Mouse (Mus musculus): ENCODE measurements around the gene Ifna7. TPM values are rescaled to one million over a fixed set of nuclear protein-coding genes. Genes with fewer than 3 reads are reported as not detected.

Gene Ifna7
- total RNA-seq (2023): not detected

DNA sequence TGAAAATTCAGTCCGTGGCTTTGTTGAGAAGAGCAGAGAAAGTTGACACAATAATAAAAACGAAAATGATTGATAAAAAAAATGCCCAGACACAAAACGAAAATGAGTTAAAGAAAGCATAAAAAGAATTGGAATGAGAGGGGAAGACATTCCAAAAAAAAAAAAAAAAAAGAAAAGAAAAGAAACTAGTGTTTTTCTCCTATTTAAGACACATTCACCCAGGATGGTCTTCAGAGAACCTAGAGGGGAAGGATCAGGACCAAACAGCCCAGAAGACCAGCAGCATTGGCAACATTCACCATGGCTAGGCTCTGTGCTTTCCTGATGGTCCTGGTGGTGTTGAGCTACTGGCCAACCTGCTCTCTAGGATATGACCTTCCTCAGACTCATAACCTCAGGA, at the start of gene Ifna7:
Gene Ifna7 (plus strand): TSS at position 301 of the 400 bp plus-strand sequence.

DNA sequence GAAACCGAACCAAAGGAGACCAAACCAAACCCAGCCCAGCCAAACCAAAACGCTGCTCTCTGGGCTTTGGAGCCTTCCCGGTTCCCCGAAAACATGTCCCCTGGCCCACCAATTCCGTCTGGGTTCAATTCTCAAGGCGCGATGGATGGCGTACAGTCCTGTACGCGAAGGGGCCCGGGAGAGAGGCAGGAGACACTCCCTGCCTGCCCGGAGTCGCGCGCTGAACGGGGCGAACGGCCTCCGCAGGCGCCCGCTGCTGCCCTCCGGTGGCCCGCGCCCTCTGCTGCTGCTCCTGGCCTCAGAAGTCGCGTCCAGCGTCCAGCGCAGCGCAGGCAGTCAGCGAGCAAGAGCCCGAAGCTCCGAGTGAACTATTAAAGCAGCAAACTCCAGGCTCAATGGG, 42.5 kb upstream of the Ifna7 start, which contains the start of gene Gm13290:
Gene Gm13290 (plus strand): TSS at position 301 of the 400 bp plus-strand sequence.

DNA sequence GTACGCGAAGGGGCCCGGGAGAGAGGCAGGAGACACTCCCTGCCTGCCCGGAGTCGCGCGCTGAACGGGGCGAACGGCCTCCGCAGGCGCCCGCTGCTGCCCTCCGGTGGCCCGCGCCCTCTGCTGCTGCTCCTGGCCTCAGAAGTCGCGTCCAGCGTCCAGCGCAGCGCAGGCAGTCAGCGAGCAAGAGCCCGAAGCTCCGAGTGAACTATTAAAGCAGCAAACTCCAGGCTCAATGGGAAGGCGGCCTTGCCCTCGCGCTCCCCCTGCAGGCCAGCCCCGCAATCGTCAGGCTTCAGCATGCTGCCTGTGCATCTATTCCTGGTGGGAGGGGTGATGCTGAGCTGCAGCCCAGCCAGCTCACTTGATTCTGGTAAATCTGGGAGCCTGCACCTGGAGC, 39.4 kb upstream of the Ifna7 start, which contains the start of gene Gm13289:
Gene Gm13289 (plus strand): TSS at position 301 of the 400 bp plus-strand sequence.

DNA sequence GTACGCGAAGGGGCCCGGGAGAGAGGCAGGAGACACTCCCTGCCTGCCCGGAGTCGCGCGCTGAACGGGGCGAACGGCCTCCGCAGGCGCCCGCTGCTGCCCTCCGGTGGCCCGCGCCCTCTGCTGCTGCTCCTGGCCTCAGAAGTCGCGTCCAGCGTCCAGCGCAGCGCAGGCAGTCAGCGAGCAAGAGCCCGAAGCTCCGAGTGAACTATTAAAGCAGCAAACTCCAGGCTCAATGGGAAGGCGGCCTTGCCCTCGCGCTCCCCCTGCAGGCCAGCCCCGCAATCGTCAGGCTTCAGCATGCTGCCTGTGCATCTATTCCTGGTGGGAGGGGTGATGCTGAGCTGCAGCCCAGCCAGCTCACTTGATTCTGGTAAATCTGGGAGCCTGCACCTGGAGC, 36.5 kb upstream of the Ifna7 start, which contains the start of gene Gm13272:
Gene Gm13272 (plus strand): TSS at position 301 of the 400 bp plus-strand sequence.

DNA sequence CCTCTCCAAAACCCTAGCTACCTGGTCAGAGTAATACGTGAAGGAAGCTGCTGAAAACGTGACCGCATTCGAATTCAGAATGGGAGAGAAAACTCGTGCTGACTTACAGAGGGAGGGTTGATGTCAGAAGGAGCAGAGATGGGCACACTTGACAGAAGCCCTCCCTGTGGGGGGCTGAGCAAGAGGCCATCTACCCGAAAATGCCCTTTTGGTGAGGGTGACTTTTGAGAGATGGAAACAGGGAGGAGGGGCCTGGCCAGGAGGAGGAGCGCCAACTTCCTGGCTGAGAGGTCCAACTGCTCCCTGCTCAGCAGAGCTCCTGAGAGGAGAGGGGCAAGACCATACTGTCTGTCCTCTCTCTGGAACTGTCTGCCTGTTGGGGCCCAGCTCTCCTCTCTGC, 34.2 kb upstream of the Ifna7 start, which contains the start of gene Ifnz:
Gene Ifnz (plus strand): TSS at position 301 of the 400 bp plus-strand sequence.

DNA sequence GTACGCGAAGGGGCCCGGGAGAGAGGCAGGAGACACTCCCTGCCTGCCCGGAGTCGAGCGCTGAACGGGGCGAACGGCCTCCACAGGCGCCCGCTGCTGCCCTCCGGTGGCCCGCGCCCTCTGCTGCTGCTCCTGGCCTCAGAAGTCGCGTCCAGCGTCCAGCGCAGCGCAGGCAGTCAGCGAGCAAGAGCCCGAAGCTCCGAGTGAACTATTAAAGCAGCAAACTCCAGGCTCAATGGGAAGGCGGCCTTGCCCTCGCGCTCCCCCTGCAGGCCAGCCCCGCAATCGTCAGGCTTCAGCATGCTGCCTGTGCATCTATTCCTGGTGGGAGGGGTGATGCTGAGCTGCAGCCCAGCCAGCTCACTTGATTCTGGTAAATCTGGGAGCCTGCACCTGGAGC, 30.6 kb upstream of the Ifna7 start, which contains the start of gene Gm13276:
Gene Gm13276 (plus strand): TSS at position 301 of the 400 bp plus-strand sequence.

DNA sequence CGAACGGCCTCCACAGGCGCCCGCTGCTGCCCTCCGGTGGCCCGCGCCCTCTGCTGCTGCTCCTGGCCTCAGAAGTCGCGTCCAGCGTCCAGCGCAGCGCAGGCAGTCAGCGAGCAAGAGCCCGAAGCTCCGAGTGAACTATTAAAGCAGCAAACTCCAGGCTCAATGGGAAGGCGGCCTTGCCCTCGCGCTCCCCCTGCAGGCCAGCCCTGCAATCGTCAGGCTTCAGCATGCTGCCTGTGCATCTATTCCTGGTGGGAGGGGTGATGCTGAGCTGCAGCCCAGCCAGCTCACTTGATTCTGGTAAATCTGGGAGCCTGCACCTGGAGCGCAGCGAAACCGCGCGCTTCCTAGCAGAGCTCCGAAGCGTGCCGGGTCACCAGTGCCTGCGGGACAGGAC, 27.6 kb upstream of the Ifna7 start, which contains the start of gene Gm13277:
Gene Gm13277 (plus strand): TSS at position 231 of the 400 bp plus-strand sequence.

DNA sequence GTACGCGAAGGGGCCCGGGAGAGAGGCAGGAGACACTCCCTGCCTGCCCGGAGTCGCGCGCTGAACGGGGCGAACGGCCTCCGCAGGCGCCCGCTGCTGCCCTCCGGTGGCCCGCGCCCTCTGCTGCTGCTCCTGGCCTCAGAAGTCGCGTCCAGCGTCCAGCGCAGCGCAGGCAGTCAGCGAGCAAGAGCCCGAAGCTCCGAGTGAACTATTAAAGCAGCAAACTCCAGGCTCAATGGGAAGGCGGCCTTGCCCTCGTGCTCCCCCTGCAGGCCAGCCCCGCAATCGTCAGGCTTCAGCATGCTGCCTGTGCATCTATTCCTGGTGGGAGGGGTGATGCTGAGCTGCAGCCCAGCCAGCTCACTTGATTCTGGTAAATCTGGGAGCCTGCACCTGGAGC, 24.8 kb upstream of the Ifna7 start, which contains the start of gene Gm13278:
Gene Gm13278 (plus strand): TSS at position 301 of the 400 bp plus-strand sequence.

DNA sequence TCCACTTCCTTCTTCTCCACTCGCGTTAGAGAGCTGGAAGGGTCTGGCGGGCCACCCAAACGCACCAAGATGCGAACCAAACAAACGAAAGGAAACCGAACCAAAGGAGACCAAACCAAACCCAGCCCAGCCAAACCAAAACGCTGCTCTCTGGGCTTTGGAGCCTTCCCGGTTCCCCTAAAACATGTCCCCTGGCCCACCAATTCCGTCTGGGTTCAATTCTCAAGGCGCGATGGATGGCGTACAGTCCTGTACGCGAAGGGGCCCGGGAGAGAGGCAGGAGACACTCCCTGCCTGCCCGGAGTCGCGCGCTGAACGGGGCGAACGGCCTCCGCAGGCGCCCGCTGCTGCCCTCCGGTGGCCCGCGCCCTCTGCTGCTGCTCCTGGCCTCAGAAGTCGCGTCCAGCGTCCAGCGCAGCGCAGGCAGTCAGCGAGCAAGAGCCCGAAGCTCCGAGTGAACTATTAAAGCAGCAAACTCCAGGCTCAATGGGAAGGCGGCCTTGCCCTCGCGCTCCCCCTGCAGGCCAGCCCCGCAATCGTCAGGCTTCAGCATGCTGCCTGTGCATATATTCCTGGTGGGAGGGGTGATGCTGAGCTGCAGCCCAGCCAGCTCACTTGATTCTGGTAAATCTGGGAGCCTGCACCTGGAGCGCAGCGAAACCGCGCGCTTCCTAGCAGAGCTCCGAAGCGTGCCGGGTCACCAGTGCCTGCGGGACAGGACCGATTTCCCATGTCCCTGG, 21.9 kb upstream of the Ifna7 start, which contains the start of gene Gm13275:
Gene Gm13275 (plus strand): TSS at position 552 of the 740 bp plus-strand sequence.

DNA sequence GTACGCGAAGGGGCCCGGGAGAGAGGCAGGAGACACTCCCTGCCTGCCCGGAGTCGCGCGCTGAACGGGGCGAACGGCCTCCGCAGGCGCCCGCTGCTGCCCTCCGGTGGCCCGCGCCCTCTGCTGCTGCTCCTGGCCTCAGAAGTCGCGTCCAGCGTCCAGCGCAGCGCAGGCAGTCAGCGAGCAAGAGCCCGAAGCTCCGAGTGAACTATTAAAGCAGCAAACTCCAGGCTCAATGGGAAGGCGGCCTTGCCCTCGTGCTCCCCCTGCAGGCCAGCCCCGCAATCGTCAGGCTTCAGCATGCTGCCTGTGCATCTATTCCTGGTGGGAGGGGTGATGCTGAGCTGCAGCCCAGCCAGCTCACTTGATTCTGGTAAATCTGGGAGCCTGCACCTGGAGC, 18.9 kb upstream of the Ifna7 start, which contains the start of gene Gm13279:
Gene Gm13279 (plus strand): TSS at position 301 of the 400 bp plus-strand sequence.

DNA sequence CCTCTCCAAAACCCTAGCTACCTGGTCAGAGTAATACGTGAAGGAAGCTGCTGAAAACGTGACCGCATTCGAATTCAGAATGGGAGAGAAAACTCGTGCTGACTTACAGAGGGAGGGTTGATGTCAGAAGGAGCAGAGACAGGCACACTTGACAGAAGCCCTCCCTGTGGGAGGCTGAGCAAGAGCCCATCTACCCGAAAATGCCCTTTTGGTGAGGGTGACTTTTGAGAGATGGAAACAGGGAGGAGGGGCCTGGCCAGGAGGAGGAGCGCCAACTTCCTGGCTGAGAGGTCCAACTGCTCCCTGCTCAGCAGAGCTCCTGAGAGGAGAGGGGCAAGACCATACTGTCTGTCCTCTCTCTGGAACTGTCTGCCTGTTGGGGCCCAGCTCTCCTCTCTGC, 16.7 kb upstream of the Ifna7 start, which contains the start of gene Gm13285:
Gene Gm13285 (plus strand): TSS at position 301 of the 400 bp plus-strand sequence.

DNA sequence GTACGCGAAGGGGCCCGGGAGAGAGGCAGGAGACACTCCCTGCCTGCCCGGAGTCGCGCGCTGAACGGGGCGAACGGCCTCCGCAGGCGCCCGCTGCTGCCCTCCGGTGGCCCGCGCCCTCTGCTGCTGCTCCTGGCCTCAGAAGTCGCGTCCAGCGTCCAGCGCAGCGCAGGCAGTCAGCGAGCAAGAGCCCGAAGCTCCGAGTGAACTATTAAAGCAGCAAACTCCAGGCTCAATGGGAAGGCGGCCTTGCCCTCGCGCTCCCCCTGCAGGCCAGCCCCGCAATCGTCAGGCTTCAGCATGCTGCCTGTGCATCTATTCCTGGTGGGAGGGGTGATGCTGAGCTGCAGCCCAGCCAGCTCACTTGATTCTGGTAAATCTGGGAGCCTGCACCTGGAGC, 13.1 kb upstream of the Ifna7 start, which contains the start of gene Gm13287:
Gene Gm13287 (plus strand): TSS at position 301 of the 400 bp plus-strand sequence.

DNA sequence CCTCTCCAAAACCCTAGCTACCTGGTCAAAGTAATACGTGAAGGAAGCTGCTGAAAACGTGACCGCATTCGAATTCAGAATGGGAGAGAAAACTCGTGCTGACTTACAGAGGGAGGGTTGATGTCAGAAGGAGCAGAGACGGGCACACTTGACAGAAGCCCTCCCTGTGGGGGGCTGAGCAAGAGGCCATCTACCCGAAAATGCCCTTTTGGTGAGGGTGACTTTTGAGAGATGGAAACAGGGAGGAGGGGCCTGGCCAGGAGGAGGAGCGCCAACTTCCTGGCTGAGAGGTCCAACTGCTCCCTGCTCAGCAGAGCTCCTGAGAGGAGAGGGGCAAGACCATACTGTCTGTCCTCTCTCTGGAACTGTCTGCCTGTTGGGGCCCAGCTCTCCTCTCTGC, 10.8 kb upstream of the Ifna7 start, which contains the start of gene Gm13288:
Gene Gm13288 (plus strand): TSS at position 301 of the 400 bp plus-strand sequence.

DNA sequence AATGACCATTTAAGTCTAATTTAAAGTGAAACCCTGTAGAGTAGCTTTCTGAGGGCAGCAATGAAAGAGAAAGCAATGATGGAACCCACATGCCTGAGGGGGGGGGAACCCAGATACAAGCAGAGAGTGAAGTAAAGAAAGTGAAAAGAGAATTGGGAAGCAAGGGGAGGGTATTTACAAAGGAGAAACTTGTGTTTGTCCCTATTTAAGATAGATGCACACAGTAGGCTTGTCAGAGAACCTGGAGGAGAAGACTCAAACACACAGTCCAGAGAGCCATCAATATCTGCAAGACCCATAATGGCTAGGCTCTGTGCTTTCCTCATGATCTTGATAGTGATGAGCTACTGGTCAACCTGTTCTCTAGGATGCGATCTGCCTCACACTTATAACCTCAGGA, 3.6 kb downstream of the Ifna7 start, which contains the start of gene Ifna11:
Gene Ifna11 (plus strand): TSS at position 301 of the 400 bp plus-strand sequence.

DNA sequence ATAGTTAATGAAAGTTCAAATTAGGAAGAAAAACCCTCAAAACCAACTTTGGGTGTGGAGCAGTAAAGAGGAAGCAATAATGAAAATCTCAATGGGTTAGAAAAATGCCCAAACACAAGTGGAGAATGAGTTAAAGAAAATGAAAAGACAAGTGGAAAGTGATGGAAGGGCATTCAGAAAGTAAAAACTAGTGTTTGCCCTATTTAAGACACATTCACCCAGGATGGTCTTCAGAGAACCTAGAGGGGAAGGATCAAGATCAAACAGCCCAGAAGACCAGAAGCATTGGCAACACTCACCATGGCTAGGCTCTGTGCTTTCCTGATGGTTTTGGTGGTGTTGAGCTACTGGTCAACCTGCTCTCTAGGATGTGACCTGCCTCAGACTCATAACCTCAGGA, 11.1 kb downstream of the Ifna7 start, which contains the start of gene Ifna6:
Gene Ifna6 (plus strand): TSS at position 301 of the 400 bp plus-strand sequence.

DNA sequence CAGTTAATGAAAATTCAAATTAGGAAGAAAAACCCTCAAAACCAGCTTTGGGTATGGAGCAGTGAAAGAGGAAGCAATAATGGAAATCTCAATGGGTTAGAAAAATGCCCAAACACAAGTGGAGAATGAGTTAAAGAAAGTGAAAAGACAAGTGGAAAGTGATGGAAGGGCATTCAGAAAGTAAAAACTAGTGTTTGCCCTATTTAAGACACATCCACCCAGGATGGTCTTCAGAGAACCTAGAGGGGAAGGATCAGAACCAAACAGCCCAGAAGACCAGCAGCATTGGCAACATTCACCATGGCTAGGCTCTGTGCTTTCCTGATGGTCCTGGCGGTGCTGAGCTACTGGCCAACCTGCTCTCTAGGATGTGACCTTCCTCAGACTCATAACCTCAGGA, 19.2 kb downstream of the Ifna7 start, which contains the start of gene Ifna5:
Gene Ifna5 (plus strand): TSS at position 301 of the 400 bp plus-strand sequence.

DNA sequence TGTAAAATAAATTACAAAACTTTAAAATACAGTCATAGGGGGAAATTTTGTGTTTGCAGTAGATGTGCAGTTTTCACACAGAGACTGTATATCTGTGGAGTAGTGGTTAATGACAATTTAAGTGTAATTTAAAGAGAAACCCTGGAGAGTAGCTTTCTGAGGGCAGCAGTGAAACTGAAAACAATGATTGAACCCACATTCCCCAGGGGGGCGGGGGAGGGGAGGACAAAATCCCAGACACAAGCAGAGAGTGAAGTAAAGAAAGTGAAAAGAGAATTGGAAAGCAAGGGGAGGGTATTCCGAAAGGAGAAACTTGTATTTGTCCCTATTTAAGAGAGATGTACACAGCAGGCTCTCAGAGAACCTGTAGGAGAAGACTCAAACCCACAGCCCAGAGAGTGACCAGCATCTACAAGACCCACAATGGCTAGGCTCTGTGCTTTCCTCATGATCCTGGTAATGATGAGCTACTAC, 25.4 kb downstream of the Ifna7 start, which contains the start of gene Ifna4:
Gene Ifna4 (plus strand): TSS at position 424 of the 474 bp plus-strand sequence.

DNA sequence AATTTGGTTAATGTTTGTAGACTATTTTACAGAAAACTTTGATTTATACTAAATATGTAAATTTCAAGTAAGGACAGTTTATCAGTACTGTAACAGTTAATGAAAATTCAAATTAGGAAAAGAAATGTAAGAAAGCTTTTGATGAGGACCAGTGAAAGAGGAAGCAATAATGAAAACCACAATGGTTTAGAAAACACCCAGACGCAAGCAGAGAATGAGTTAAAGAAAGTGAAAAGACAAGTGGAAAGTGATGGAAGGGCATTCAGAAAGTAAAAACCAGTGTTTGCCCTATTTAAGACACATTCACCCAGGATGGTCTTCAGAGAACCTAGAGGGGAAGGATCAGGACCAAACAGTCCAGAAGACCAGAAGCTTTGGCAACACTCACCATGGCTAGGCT, 33.7 kb downstream of the Ifna7 start, which contains the start of gene Ifna1:
Gene Ifna1 (plus strand): TSS at position 390 of the 400 bp plus-strand sequence.

Other genes with a start within 250 kb of the Ifna7 start
- gene Ifna14, start 244.4 kb upstream of the Ifna7 start, total RNA-seq (2023): not detected
- gene Ifna9, start 223.8 kb upstream of the Ifna7 start, total RNA-seq (2023): not detected
- not detected for gene Ifna12, start 212.9 kb upstream of the Ifna7 start, total RNA-seq (2023)
- not detected for gene C87499, start 181.8 kb upstream of the Ifna7 start, total RNA-seq (2023)
- gene Ifna13, start 171.8 kb upstream of the Ifna7 start, total RNA-seq (2023): not detected
- gene Ifna16, start 139.3 kb upstream of the Ifna7 start, total RNA-seq (2023): not detected
- gene Ifna2, start 132.3 kb upstream of the Ifna7 start, total RNA-seq (2023): not detected
- gene Ifnab, start 124.9 kb upstream of the Ifna7 start, total RNA-seq (2023): not detected
- gene Gm26566, start 94.4 kb upstream of the Ifna7 start, total RNA-seq (2023): 1.4 TPM
- gene Klhl9, start 93.8 kb upstream of the Ifna7 start, total RNA-seq (2023): 38.7 TPM
- not detected for gene Gm13271, start 61.4 kb upstream of the Ifna7 start, total RNA-seq (2023)
- gene Gm13283, start 56.1 kb upstream of the Ifna7 start, total RNA-seq (2023): not detected
- gene Gm13290, start 42.4 kb upstream of the Ifna7 start, total RNA-seq (2023): not detected
- gene Gm13289, start 39.3 kb upstream of the Ifna7 start, total RNA-seq (2023): not detected
- not detected for gene Gm13272, start 36.4 kb upstream of the Ifna7 start, total RNA-seq (2023)
- not detected for gene Ifnz, start 34.1 kb upstream of the Ifna7 start, total RNA-seq (2023)
- gene Gm13276, start 30.5 kb upstream of the Ifna7 start, total RNA-seq (2023): not detected
- gene Gm13277, start 27.6 kb upstream of the Ifna7 start, total RNA-seq (2023): not detected
- not detected for gene Gm13278, start 24.7 kb upstream of the Ifna7 start, total RNA-seq (2023)
- not detected for gene Gm13275, start 21.7 kb upstream of the Ifna7 start, total RNA-seq (2023)
- not detected for gene Gm13279, start 18.8 kb upstream of the Ifna7 start, total RNA-seq (2023)
- gene Gm13285, start 16.6 kb upstream of the Ifna7 start, total RNA-seq (2023): not detected
- gene Gm13287, start 13.0 kb upstream of the Ifna7 start, total RNA-seq (2023): not detected
- gene Gm13288, start 10.7 kb upstream of the Ifna7 start, total RNA-seq (2023): not detected
- gene Ifna11, start 3.7 kb downstream of the Ifna7 start, total RNA-seq (2023): not detected
- gene Ifna6, start 11.2 kb downstream of the Ifna7 start, total RNA-seq (2023): not detected
- not detected for gene Ifna5, start 19.3 kb downstream of the Ifna7 start, total RNA-seq (2023)
- not detected for gene Ifna4, start 25.6 kb downstream of the Ifna7 start, total RNA-seq (2023)
- gene Ifna1, start 33.9 kb downstream of the Ifna7 start, total RNA-seq (2023): not detected
- gene Ifne, start 64.0 kb downstream of the Ifna7 start, total RNA-seq (2023): not detected

Measured in CD8-positive naive resting alpha-beta T cell, adult 57 days (primary cell).